Mouse (Mus musculus) cerebellum, postnatal 36 days (tissue): ENCODE measurements around the gene Zyg11a.
"Not testable (repeated sequence)": the region's sequence is repeated elsewhere in the genome, so short reads cannot be mapped to it uniquely, and the experiment has no call there.

ENCODE experiments used
- DNase-seq, 2 experiments: peaks; one replicate each; pipeline ENCODE4 v3.0.0; 2021 to 2022; ENCODE audit warnings: mixed read lengths in 2 of 2

Zyg11a gene

DNA sequence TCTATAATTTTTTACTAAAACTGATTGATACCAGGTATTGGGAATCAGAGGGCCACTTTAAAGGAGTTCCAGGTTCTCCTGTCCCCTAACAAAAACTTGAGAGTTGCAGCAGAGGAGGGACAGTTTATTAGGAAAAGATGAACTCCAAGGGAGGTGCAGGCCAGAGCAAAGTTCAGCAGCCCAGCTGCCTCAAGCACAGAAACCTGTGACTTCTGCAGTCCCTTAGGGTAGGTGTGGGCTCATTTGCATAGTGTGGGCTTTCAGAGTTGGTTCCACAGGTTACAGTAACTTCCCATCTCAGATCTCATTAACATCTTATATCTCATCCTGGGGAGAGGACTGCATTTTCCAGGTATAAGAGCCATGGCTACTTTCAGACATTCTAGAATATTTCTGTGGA, 74.1 kb downstream of the Zyg11a start:
- no peak for DNase-seq

DNA sequence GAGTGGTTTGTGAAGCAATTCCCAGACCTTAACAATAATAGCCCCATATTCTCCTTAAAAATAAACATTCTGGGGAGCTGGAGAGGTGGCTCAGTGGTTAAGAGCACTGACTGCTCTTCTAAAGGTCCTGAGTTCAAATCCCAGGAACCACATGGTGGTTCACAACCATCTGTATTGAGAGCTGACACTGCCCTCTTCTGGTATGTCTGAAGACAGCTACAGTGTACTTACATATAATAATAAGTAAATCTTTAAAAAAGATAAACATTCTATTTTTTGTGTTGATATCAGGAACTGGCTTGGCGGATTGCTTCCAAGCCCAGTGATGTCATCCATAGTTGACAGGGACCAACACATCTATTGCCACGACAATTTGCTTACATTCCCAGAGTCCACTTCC, 74.7 kb downstream of the Zyg11a start:
- not testable (repeated sequence) for DNase-seq

DNA sequence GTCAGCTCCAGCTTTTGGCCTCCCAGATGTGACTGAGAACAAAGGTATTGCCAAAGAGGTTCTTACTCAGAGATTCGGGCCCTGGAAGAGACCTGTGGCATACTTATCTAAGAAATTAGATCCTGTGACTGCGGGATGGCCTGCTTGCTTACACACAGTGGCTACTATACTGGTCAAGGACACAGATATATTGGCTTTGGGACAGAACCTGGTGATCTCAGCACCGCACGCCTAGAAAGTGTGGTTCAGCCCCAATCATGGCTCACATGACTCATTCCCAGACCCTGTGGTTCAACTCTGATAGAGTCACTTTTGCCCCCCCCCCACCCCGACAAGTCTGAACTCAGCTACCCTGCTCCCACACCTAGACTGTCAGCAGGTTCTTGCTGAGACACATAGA, 80.9 kb downstream of the Zyg11a start:
- DNase-seq = no peak
